8 mouse cellular contexts compared by ENCODE assay signal in genomic region chr16:38742659-38743131, GRCm38 (mm10). TPM values are rescaled to one million over a fixed set of nuclear protein-coding genes. Genes with fewer than 3 reads are reported as not detected.
DNase-seq lines count a peak whose midpoint lies in the region; ATAC-seq and TF ChIP-seq lines count a peak whose summit lies in the region.

No protein-coding gene starts in this region.

- peak overlapping the region; percentile 95 for H3K9ac ChIP-seq in hindbrain, embryonic 13.5 days
- H3K9ac ChIP-seq in liver, embryonic 15.5 days, result peak overlapping the region; percentile 18; the same call in 1 of the 2 replicates
- peak overlapping the region; percentile 79 for H3K9ac ChIP-seq in neural tube, embryonic 15.5 days (replicated peaks)

- no peak overlapping the region for H3K27ac ChIP-seq in embryonic fibroblast, embryonic 13.5 days (ENCODE audit: insufficient read depth, low read length)
- peak overlapping the region; percentile 86 for H3K27ac ChIP-seq in hindbrain, embryonic 13.5 days
- no peak overlapping the region for H3K27ac ChIP-seq in liver, embryonic 15.5 days (replicated peaks)
- H3K27ac ChIP-seq in neural tube, embryonic 15.5 days (replicated peaks), result peak overlapping the region; percentile 81

- no peaks in the 10 kb centered on the region; the same call in 1 of the 2 replicates for H3K4me1 ChIP-seq in embryonic fibroblast, embryonic 13.5 days (ENCODE audit: control insufficient read depth, insufficient read depth, low read length)
- H3K4me1 ChIP-seq in hindbrain, embryonic 13.5 days (replicated peaks), result peaks cover 11% of the 10 kb centered on the region
- peaks cover 3% of the 10 kb centered on the region; the same call in 1 of the 2 replicates for H3K4me1 ChIP-seq in liver, embryonic 15.5 days (replicated peaks)
- H3K4me1 ChIP-seq in neural tube, embryonic 15.5 days, result peaks cover 17% of the 10 kb centered on the region

- TF ChIP-seq CTCF in embryonic fibroblast, embryonic 13.5 days (IDR thresholded peaks at IDR 0.05; ENCODE audit: borderline replicate concordance, insufficient read depth, low read length), result no peak

- no peak for TF ChIP-seq POLR2A in embryonic fibroblast, embryonic 13.5 days (IDR thresholded peaks at IDR 0.05; ENCODE audit: low read depth, low read length)

- peak overlapping the region; percentile 87 for H3K4me2 ChIP-seq in hindbrain, embryonic 13.5 days
- peak overlapping the region; percentile 63 for H3K4me2 ChIP-seq in liver, embryonic 15.5 days
- peak overlapping the region; percentile 80 for H3K4me2 ChIP-seq in neural tube, embryonic 15.5 days

- H3K36me3 ChIP-seq in hindbrain, embryonic 13.5 days, result no peaks in the 10 kb centered on the region
- no peaks in the 10 kb centered on the region for H3K36me3 ChIP-seq in liver, embryonic 15.5 days (replicated peaks)
- peaks cover 3% of the 10 kb centered on the region; the same call in 1 of the 2 replicates for H3K36me3 ChIP-seq in neural tube, embryonic 15.5 days

- under 1% methylated on average over 13 of the region's 13 CpGs for WGBS in hindbrain, embryonic 13.5 days
- WGBS in liver, embryonic 15.5 days (ENCODE audit: insufficient replicate concordance), result under 1% methylated on average over 13 of the region's 13 CpGs
- 1% methylated on average over 13 of the region's 13 CpGs for WGBS in neural tube, embryonic 15.5 days

- no peaks in the 10 kb centered on the region for H3K9me3 ChIP-seq in hindbrain, embryonic 13.5 days
- H3K9me3 ChIP-seq in liver, embryonic 15.5 days (replicated peaks), result no peaks in the 10 kb centered on the region
- no peaks in the 10 kb centered on the region for H3K9me3 ChIP-seq in neural tube, embryonic 15.5 days (replicated peaks)

- DNase-seq in layer of hippocampus, postnatal 36 days, result peak; percentile 42 to 54
- no peak for DNase-seq in layer of hippocampus, adult 8-10 months (ENCODE audit: low spot score in 2 of 2)
- peak; percentile 53 for DNase-seq in adrenal gland, adult 2 months
- DNase-seq in gastrocnemius, adult 8-10 months (ENCODE audit: low spot score in 2 of 2), result no peak

- H3K4me3 ChIP-seq in embryonic fibroblast, embryonic 13.5 days (ENCODE audit: insufficient read depth, low read length), result peak overlapping the region; percentile 66
- peak overlapping the region; percentile 80 for H3K4me3 ChIP-seq in hindbrain, embryonic 13.5 days
- H3K4me3 ChIP-seq in liver, embryonic 15.5 days (replicated peaks), result peak overlapping the region; percentile 53
- H3K4me3 ChIP-seq in neural tube, embryonic 15.5 days (replicated peaks), result peak overlapping the region; percentile 67

- ATAC-seq in hindbrain, embryonic 13.5 days (ENCODE audit: low FRiP score), result peak; percentile 79; the same call in 1 of the 2 replicates
- ATAC-seq in liver, embryonic 15.5 days (ENCODE audit: insufficient read depth), result no peak
- ATAC-seq in neural tube, embryonic 15.5 days (ENCODE audit: low FRiP score), result peak; percentile 73

- H3K27me3 ChIP-seq in hindbrain, embryonic 13.5 days, result peaks cover 4% of the 10 kb centered on the region; the same call in 1 of the 2 replicates
- H3K27me3 ChIP-seq in liver, embryonic 15.5 days, result peaks cover 56% of the 10 kb centered on the region
- H3K27me3 ChIP-seq in neural tube, embryonic 15.5 days (replicated peaks), result 0 out of 2 replicates have a peak, but pooled peaks cover 3% of the 10 kb centered on the region

RNA-seq across cellular contexts. Expression of gene B4galt4, which starts 0.6 kb away (rescaled TPM):
- total RNA-seq in layer of hippocampus, postnatal 36 days (2021), result 10 to 100 TPM; 29.8 to 38.8 TPM
- 10 to 100 TPM; 31.4 to 39.8 (median 34.5) TPM for total RNA-seq in layer of hippocampus, adult 8-10 months (2022)
- 10 to 100 TPM in 1 of 2 experiments, 1 to 10 TPM in 1; 7.6 to 14.3 TPM for total RNA-seq in adrenal gland, adult 2 months (2021)
- 4.3 and 5.5 TPM in 2 replicates for polyA plus RNA-seq in adrenal gland, adult 2 months (2012; rRNA removed)
- polyA plus RNA-seq in embryonic fibroblast, embryonic 13.5 days (2011; ENCODE audit: insufficient read length, low read depth, missing spikeins), result 10.1 and 12.0 TPM in 2 replicates
- polyA plus RNA-seq in hindbrain, embryonic 13.5 days (2015; fragmentation: Nextera tagmentation; extraction: Ambion mirVana), result 29.1 and 30.0 TPM in 2 replicates
- 3.0 and 3.2 TPM in 2 replicates for polyA plus RNA-seq in liver, embryonic 15.5 days (2015; fragmentation: Nextera tagmentation; extraction: Ambion mirVana)
- polyA plus RNA-seq in neural tube, embryonic 15.5 days (2015; fragmentation: Nextera tagmentation; extraction: Ambion mirVana), result 32.4 and 36.3 TPM in 2 replicates
- 1 to 10 TPM; 2.3 to 3.5 (median 2.9) TPM for total RNA-seq in gastrocnemius, adult 8-10 months (2022)

RNA-seq across cellular contexts. Expression of gene Arhgap31, which starts 29.6 kb away (rescaled TPM):
- total RNA-seq in layer of hippocampus, postnatal 36 days (2021), result 10 to 100 TPM; 16.7 to 20.1 TPM
- 10 to 100 TPM; 19.7 to 21.7 (median 20.6) TPM for total RNA-seq in layer of hippocampus, adult 8-10 months (2022)
- 10 to 100 TPM; 19.1 to 23.8 TPM for total RNA-seq in adrenal gland, adult 2 months (2021)
- 7.4 and 7.7 TPM in 2 replicates for polyA plus RNA-seq in adrenal gland, adult 2 months (2012; rRNA removed)
- 27.7 and 31.1 TPM in 2 replicates for polyA plus RNA-seq in embryonic fibroblast, embryonic 13.5 days (2011; ENCODE audit: insufficient read length, low read depth, missing spikeins)
- 5.2 and 6.6 TPM in 2 replicates for polyA plus RNA-seq in hindbrain, embryonic 13.5 days (2015; fragmentation: Nextera tagmentation; extraction: Ambion mirVana)
- polyA plus RNA-seq in liver, embryonic 15.5 days (2015; fragmentation: Nextera tagmentation; extraction: Ambion mirVana), result 1.5 and 1.6 TPM in 2 replicates
- 5.9 and 6.0 TPM in 2 replicates for polyA plus RNA-seq in neural tube, embryonic 15.5 days (2015; fragmentation: Nextera tagmentation; extraction: Ambion mirVana)
- total RNA-seq in gastrocnemius, adult 8-10 months (2022), result 10 to 100 TPM in 2 of 4 experiments, 1 to 10 TPM in 2; 9.3 to 14.3 (median 11.0) TPM

RNA-seq across cellular contexts. Expression of gene Upk1b, which starts 57.4 kb away (rescaled TPM):
- total RNA-seq in layer of hippocampus, postnatal 36 days (2021), result 1 to 10 TPM; 1.4 to 1.5 TPM
- 1 to 10 TPM; 3.1 to 5.1 (median 3.7) TPM for total RNA-seq in layer of hippocampus, adult 8-10 months (2022)
- total RNA-seq in adrenal gland, adult 2 months (2021), result 1 to 10 TPM; 1.8 to 3.6 TPM
- polyA plus RNA-seq in adrenal gland, adult 2 months (2012; rRNA removed), result 0.84 and 1.3 TPM in 2 replicates
- 1.5 TPM in 2 replicates for polyA plus RNA-seq in embryonic fibroblast, embryonic 13.5 days (2011; ENCODE audit: insufficient read length, low read depth, missing spikeins)
- 0.19 and 0.26 TPM in 2 replicates for polyA plus RNA-seq in hindbrain, embryonic 13.5 days (2015; fragmentation: Nextera tagmentation; extraction: Ambion mirVana)
- 1.3 and 1.8 TPM in 2 replicates for polyA plus RNA-seq in liver, embryonic 15.5 days (2015; fragmentation: Nextera tagmentation; extraction: Ambion mirVana)
- 0.97 and 2.2 TPM in 2 replicates for polyA plus RNA-seq in neural tube, embryonic 15.5 days (2015; fragmentation: Nextera tagmentation; extraction: Ambion mirVana)
- not detected for total RNA-seq in gastrocnemius, adult 8-10 months (2022)

Comparison
In these comparisons a context has a peak if more than half of its experiments do, and no peak if none do; other contexts are left out.
1. DNase-seq: peak in layer of hippocampus, postnatal 36 days (2 of 2) and adrenal gland, adult 2 months (single experiment); none in layer of hippocampus, adult 8-10 months (0 of 2) and gastrocnemius, adult 8-10 months (0 of 2).
2. H3K27ac ChIP-seq: peak in hindbrain, embryonic 13.5 days (single experiment) and neural tube, embryonic 15.5 days (single experiment); none in embryonic fibroblast, embryonic 13.5 days (single experiment) and liver, embryonic 15.5 days (single experiment).
3. H3K9ac ChIP-seq: peak in every context shown above with its lines; median percentile 95 in hindbrain, embryonic 13.5 days; 79 in neural tube, embryonic 15.5 days; 18 in liver, embryonic 15.5 days.
4. Peak in every context shown above with its lines, with median percentiles within 50 percentile points of each other: H3K4me3 ChIP-seq and H3K4me2 ChIP-seq.